Mouse (Mus musculus): ENCODE data around the gene Pold4. TPM values are rescaled to one million over a fixed set of nuclear protein-coding genes. Genes with fewer than 3 reads are reported as not detected.

The Pold4 gene
- total RNA-seq, 2 experiments from 2014 or later: 9.5 to 10.8 TPM

- DNase-seq: no peak
- intact Hi-C loops (cut with DNase I): no loop called here
Observed at GRCm38 (mm10) chr19:4203148-4203547, 28.6 kb upstream of the Pold4 start.

- intact Hi-C loops (cut with DNase I): no loop called here
- no peak for DNase-seq
Observed at GRCm38 (mm10) chr19:4203604-4204326, 27.9 kb upstream of the Pold4 start.

GRCm38 (mm10) chr19:4204889-4205288 lies 26.8 kb upstream of the Pold4 start:
- DNase-seq: no peak
- intact Hi-C loops (cut with DNase I): loop anchor here (5.0 kb wide), 1 partner anchor 107 kb away; no protein-coding TSS in a partner anchor

GRCm38 (mm10) chr19:4206971-4207370 lies 24.7 kb upstream of the Pold4 start:
- peak; percentile 76 to 81 for DNase-seq
- intact Hi-C loops (cut with DNase I): loop anchor here (1.0 to 5.0 kb wide), 2 partner anchors 21 to 105 kb away; no protein-coding TSS in a partner anchor

- intact Hi-C loops (cut with DNase I): loop anchor here (5.0 kb wide), 1 partner anchor 104 kb away; no protein-coding TSS in a partner anchor
- DNase-seq: no peak
Observed at GRCm38 (mm10) chr19:4208563-4208962, 23.1 kb upstream of the Pold4 start.

- DNase-seq: no peak
- intact Hi-C loops (cut with DNase I): no loop called here
Observed at GRCm38 (mm10) chr19:4211891-4212588, 19.7 kb upstream of the Pold4 start.

- intact Hi-C loops (cut with DNase I): no loop called here
- DNase-seq: peak in 1 of 2 experiments; percentile 40
Observed at GRCm38 (mm10) chr19:4213524-4213974, 18.1 kb upstream of the Pold4 start.

GRCm38 (mm10) chr19:4214071-4214770 lies 17.5 kb upstream of the Pold4 start, which contains the start of the genes Clcf1 and AC109138.7:
TSS of gene Clcf1 (plus strand) at chr19:4214238.
TSS of gene AC109138.7 (plus strand) at chr19:4214357.
- intact Hi-C loops (cut with DNase I): no loop called here
- DNase-seq: peak; percentile 65

GRCm38 (mm10) chr19:4214771-4215450 lies 16.8 kb upstream of the Pold4 start:
- intact Hi-C loops (cut with DNase I): no loop called here
- DNase-seq: peak; percentile 56

GRCm38 (mm10) chr19:4215451-4215840 lies 16.3 kb upstream of the Pold4 start:
- no peak for DNase-seq
- intact Hi-C loops (cut with DNase I): no loop called here

GRCm38 (mm10) chr19:4216041-4216685 lies 15.5 kb upstream of the Pold4 start:
- intact Hi-C loops (cut with DNase I): no loop called here
- DNase-seq: peak; percentile 48 to 65

- intact Hi-C loops (cut with DNase I): no loop called here
- no peak for DNase-seq
Observed at GRCm38 (mm10) chr19:4217140-4217539, 14.6 kb upstream of the Pold4 start.

- intact Hi-C loops (cut with DNase I): no loop called here
- no peak for DNase-seq
Observed at GRCm38 (mm10) chr19:4217855-4218254, 13.8 kb upstream of the Pold4 start.

- DNase-seq: no peak
- intact Hi-C loops (cut with DNase I): no loop called here
Observed at GRCm38 (mm10) chr19:4218293-4218692, 13.4 kb upstream of the Pold4 start.

- intact Hi-C loops (cut with DNase I): no loop called here
- no peak for DNase-seq
Observed at GRCm38 (mm10) chr19:4218784-4219183, 12.9 kb upstream of the Pold4 start.

- intact Hi-C loops (cut with DNase I): no loop called here
- DNase-seq: no peak
Observed at GRCm38 (mm10) chr19:4219943-4220342, 11.8 kb upstream of the Pold4 start.

- DNase-seq: no peak
- intact Hi-C loops (cut with DNase I): no loop called here
Observed at GRCm38 (mm10) chr19:4220416-4220815, 11.3 kb upstream of the Pold4 start.

GRCm38 (mm10) chr19:4220957-4221743 lies 10.5 kb upstream of the Pold4 start:
- DNase-seq: peak in 1 of 2 experiments; percentile 43

GRCm38 (mm10) chr19:4222165-4222564 lies 9.5 kb upstream of the Pold4 start:
- intact Hi-C loops (cut with DNase I): no loop called here
- no peak for DNase-seq

More at GRCm38 (mm10) chr19:4220957-4221743, 10.5 kb upstream of the Pold4 start:
- intact Hi-C loops (cut with DNase I): no loop called here

Data from heart, postnatal 14 days (tissue).